Mouse (Mus musculus): ENCODE data around the gene Slc25a10.

DNA sequence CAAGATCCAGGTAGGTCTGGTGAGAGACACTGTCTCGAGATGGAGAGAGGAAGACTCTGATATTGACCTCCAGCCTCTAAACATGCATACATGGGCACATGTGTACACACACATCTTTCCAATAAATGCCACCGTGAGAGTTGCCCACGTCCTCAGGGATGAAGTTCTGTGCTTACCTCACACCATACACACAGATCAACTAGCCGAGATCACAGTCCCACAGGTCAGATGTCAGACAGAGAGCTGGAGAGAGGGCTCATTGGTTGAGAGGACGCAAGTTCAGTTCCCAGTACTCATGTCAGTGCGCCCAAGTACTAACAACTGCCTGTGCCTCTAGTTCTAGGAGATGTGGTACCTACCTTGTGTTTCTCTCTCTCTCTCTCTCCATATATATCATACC is 9.4 kb downstream of the Slc25a10 start:
- no peak for TF ChIP-seq GATA1 (IDR thresholded peaks at IDR 0.05; ENCODE audit: borderline replicate concordance, low read length)
- no peak for TF ChIP-seq FLI1 (IDR thresholded peaks at IDR 0.05; ENCODE audit: low read length)
